Mouse (Mus musculus): ENCODE measurements around the gene Slamf7.

GRCm38 (mm10) chr1:171630912-171631311 lies 21.9 kb downstream of the Slamf7 start:
- TF ChIP-seq CTCF (IDR thresholded peaks at IDR 0.05) (no peak), EP300 (IDR thresholded peaks at IDR 0.05; ENCODE audit: insufficient read depth, low read depth, low read length) (no peak)

All from heart, adult 2 months (tissue).